Mouse (Mus musculus) heart, embryonic 15.5 days (tissue): ENCODE measurements around the gene Pom121l12. TPM values are rescaled to one million over a fixed set of nuclear protein-coding genes. Genes with fewer than 3 reads are reported as not detected.

ENCODE experiments used
- ATAC-seq: fragments of 200-750 bp; cut with Nextera tagmentation; replicated peaks from 2 replicates; pipeline ENCODE4 v1.8.0; 2017; ENCODE audit warnings: low read depth, moderate TSS enrichment; ENCODE audit not compliant: insufficient number of reproducible peaks, insufficient read depth, low FRiP score
- H3K27ac ChIP-seq: fragments of 300-500 bp; sonication (generic); 2 replicates; pipeline ENCODE4 v1.5.1; 2015; ENCODE audit warnings: mild to moderate bottlenecking, inconsistent platforms
- H3K27me3 ChIP-seq: fragments of 300-500 bp; sonication (generic); 2 replicates; pipeline ENCODE4 v1.6.1; 2015; ENCODE audit warnings: inconsistent platforms
- H3K36me3 ChIP-seq: fragments of 300-500 bp; sonication (generic); 2 replicates; pipeline ENCODE4 v1.6.1; 2015; ENCODE audit warnings: mild to moderate bottlenecking, inconsistent platforms
- H3K4me1 ChIP-seq: fragments of 300-500 bp; sonication (generic); replicated peaks from 2 replicates; pipeline ENCODE4 v1.6.1; 2015; ENCODE audit warnings: inconsistent platforms
- H3K4me2 ChIP-seq: fragments of 300-500 bp; sonication (generic); 2 replicates; pipeline ENCODE4 v1.6.1; 2015; ENCODE audit warnings: inconsistent platforms, mild to moderate bottlenecking, moderate library complexity
- H3K4me3 ChIP-seq: fragments of 300-500 bp; sonication (generic); 2 replicates; pipeline ENCODE4 v1.5.1; 2015; ENCODE audit warnings: mild to moderate bottlenecking, inconsistent platforms
- H3K9ac ChIP-seq: fragments of 300-500 bp; sonication (generic); 2 replicates; pipeline ENCODE4 v1.6.1; 2015; ENCODE audit warnings: mild to moderate bottlenecking, inconsistent platforms
- H3K9me3 ChIP-seq: fragments of 300-500 bp; sonication (generic); replicated peaks from 2 replicates; pipeline ENCODE4 v1.6.1; 2016; ENCODE audit warnings: inconsistent platforms
- WGBS: fragments of 180-500 bp; shearing (Covaris S2); methylation state at CpG from one replicate; pipeline ENCODE4 v1.1.7; 2015; ENCODE audit warnings: mixed read lengths; 5-methylcytosine and 5-hydroxymethylcytosine counted together
- polyA plus RNA-seq: library from polyadenylated mRNA; unstranded; fragments of >200 nt; fragmentation: Nextera tagmentation; extraction: Ambion mirVana; gene quantifications from 2 replicates; pipeline ENCODE4 v1.2.1, GENCODE M21; 2015

Gene Pom121l12
- polyA plus RNA-seq, result not detected in 2 replicates

DNA sequence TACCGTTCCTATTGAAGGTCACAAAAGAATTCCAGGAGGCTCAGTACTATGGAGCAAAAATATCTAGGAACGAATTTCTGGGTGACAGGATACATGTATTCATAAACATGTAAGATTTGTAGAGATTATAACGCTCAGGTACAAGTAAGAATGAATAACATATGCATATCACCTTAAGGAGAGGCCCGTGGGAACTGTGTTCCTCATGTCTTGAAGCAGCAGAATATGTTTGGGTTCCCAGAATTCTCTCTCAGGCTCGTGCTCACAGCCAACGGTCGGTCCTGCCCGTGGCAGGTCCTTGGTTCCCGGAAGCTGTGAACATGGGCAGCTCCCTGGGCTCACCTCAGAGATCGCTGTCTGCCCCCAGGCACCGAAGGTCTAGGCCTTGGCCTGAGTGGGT lies at the start of gene Pom121l12:
Gene Pom121l12, plus strand, starts transcription at position 301 of the 400 bp plus-strand sequence.
- H3K27ac ChIP-seq, result no peak within 1 kb of the TSS
- no peak within 1 kb of the TSS for H3K4me3 ChIP-seq
- WGBS, result 82% methylated on average over 11 of the region's 11 CpGs
- no peak for ATAC-seq
- H3K4me1 ChIP-seq, result no peaks in the 10 kb centered on the region
- no peaks in the 10 kb centered on the region for H3K27me3 ChIP-seq
- H3K9me3 ChIP-seq, result no peaks in the 10 kb centered on the region
- H3K9ac ChIP-seq, result no peak within 1 kb of the TSS
- H3K4me2 ChIP-seq, result no peak within 1 kb of the TSS
- H3K36me3 ChIP-seq, result no peaks in the 10 kb centered on the region

- Histone ChIP-seq H3K4me1 (no peaks in the 10 kb centered on the region), H3K27ac (no peak overlapping the region), H3K4me3 (no peak overlapping the region), H3K4me2 (no peak overlapping the region), H3K36me3 (no peaks in the 10 kb centered on the region), H3K9ac (no peak overlapping the region), H3K27me3 (no peaks in the 10 kb centered on the region), H3K9me3 (no peaks in the 10 kb centered on the region)
- no peak for ATAC-seq
- WGBS, result 73% methylated on average over 2 of the region's 2 CpGs
Observed at GRCm38 (mm10) chr11:14611859-14612258, 12.8 kb downstream of the Pom121l12 start.
